Mouse (Mus musculus) kidney, embryonic 15.5 days (tissue): ENCODE results near the gene Ubr3. TPM values are rescaled to one million over a fixed set of nuclear protein-coding genes. Genes with fewer than 3 reads are reported as not detected.

Experiments
- ATAC-seq: fragments of 200-750 bp; cut with Nextera tagmentation; replicated peaks from 2 replicates; pipeline ENCODE4 v1.8.0; 2017; ENCODE audit warnings: moderate TSS enrichment; ENCODE audit not compliant: low FRiP score
- H3K27ac ChIP-seq: fragments of 300-500 bp; sonication (generic); 2 replicates; pipeline ENCODE4 v1.5.1; 2015; ENCODE audit warnings: mild to moderate bottlenecking, inconsistent platforms
- H3K27me3 ChIP-seq: fragments of 300-500 bp; sonication (generic); 2 replicates; pipeline ENCODE4 v1.6.1; 2015; ENCODE audit warnings: inconsistent platforms
- H3K36me3 ChIP-seq: fragments of 300-500 bp; sonication (generic); 2 replicates; pipeline ENCODE4 v1.6.1; 2015; ENCODE audit warnings: inconsistent platforms
- H3K4me1 ChIP-seq: fragments of 300-500 bp; sonication (generic); 2 replicates; pipeline ENCODE4 v1.6.1; 2015; ENCODE audit warnings: inconsistent platforms
- H3K4me2 ChIP-seq: fragments of 300-500 bp; sonication (generic); 2 replicates; pipeline ENCODE4 v1.6.1; 2015; ENCODE audit warnings: moderate library complexity, mild to moderate bottlenecking, inconsistent platforms
- H3K4me3 ChIP-seq: fragments of 300-500 bp; sonication (generic); replicated peaks from 2 replicates; pipeline ENCODE4 v1.5.1; 2015; ENCODE audit warnings: mild to moderate bottlenecking, inconsistent platforms
- H3K9ac ChIP-seq: fragments of 300-500 bp; sonication (generic); 2 replicates; pipeline ENCODE4 v1.6.1; 2015; ENCODE audit warnings: mild to moderate bottlenecking, inconsistent platforms
- H3K9me3 ChIP-seq: fragments of 300-500 bp; sonication (generic); replicated peaks from 2 replicates; pipeline ENCODE4 v1.6.1; 2016; ENCODE audit warnings: inconsistent platforms
- WGBS: fragments of 180-500 bp; shearing (Covaris S2); methylation state at CpG from one replicate; pipeline ENCODE4 v1.1.7; 2015; ENCODE audit warnings: mixed read lengths; 5-methylcytosine and 5-hydroxymethylcytosine counted together
- polyA plus RNA-seq: library from polyadenylated mRNA; unstranded; fragments of >200 nt; fragmentation: Nextera tagmentation; extraction: Ambion mirVana; gene quantifications from 2 replicates; pipeline ENCODE4 v1.2.1, GENCODE M21; 2015

The Ubr3 gene
- 14.3 and 15.5 TPM in 2 replicates for polyA plus RNA-seq

GRCm38 (mm10) chr2:69897039-69897617, at the start of gene Ubr3:
Ubr3 (plus strand) TSS chr2:69897246.
- Histone ChIP-seq H3K36me3 (peaks cover 15% of the 10 kb centered on the region), H3K9ac (peak within 1 kb of the TSS; percentile 100), H3K27ac (peak within 1 kb of the TSS; percentile 94), H3K4me3 (peak within 1 kb of the TSS; percentile 100), H3K9me3 (no peaks in the 10 kb centered on the region), H3K4me2 (peak within 1 kb of the TSS; percentile 92), H3K27me3 (no peaks in the 10 kb centered on the region), H3K4me1 (peaks cover 15% of the 10 kb centered on the region)
- ATAC-seq = peak; percentile 99
- under 1% methylated on average over 62 of the region's 65 CpGs for WGBS

- Histone ChIP-seq H3K9ac (no peak overlapping the region), H3K27ac (peak overlapping the region; percentile 3), H3K4me1 (no peaks in the 10 kb centered on the region), H3K4me3 (no peak overlapping the region), H3K4me2 (no peak overlapping the region), H3K9me3 (no peaks in the 10 kb centered on the region), H3K27me3 (no peaks in the 10 kb centered on the region), H3K36me3 (no peaks in the 10 kb centered on the region)
- no peak for ATAC-seq
- WGBS = 70% methylated on average over 6 of the region's 6 CpGs
Measured at GRCm38 (mm10) chr2:69849215-69849614, 47.8 kb upstream of the Ubr3 start.

- Histone ChIP-seq H3K4me1 (no peaks in the 10 kb centered on the region), H3K27me3 (no peaks in the 10 kb centered on the region), H3K36me3 (no peaks in the 10 kb centered on the region), H3K9ac (no peak overlapping the region), H3K4me3 (no peak overlapping the region), H3K27ac (no peak overlapping the region), H3K4me2 (no peak overlapping the region), H3K9me3 (no peaks in the 10 kb centered on the region)
- 0 out of 2 replicates have a peak, but pooled peaks have one; percentile 33 for ATAC-seq
- 50% methylated on average over 2 of the region's 2 CpGs for WGBS
Measured at GRCm38 (mm10) chr2:69851427-69852058, 45.5 kb upstream of the Ubr3 start.

- Histone ChIP-seq H3K9ac (no peak overlapping the region), H3K27ac (no peak overlapping the region), H3K4me1 (peaks cover 3% of the 10 kb centered on the region; the same call in 1 of the 2 replicates), H3K36me3 (no peaks in the 10 kb centered on the region), H3K27me3 (no peaks in the 10 kb centered on the region), H3K9me3 (no peaks in the 10 kb centered on the region), H3K4me3 (no peak overlapping the region), H3K4me2 (no peak overlapping the region)
- ATAC-seq = no peak
- WGBS = 62% methylated on average over 8 of the region's 8 CpGs
Measured at GRCm38 (mm10) chr2:69856392-69856791, 40.7 kb upstream of the Ubr3 start.

GRCm38 (mm10) chr2:69857882-69858281, 39.2 kb upstream of the Ubr3 start:
- no peak for ATAC-seq
- Histone ChIP-seq H3K27ac (no peak overlapping the region), H3K4me1 (peaks cover 8% of the 10 kb centered on the region; the same call in 1 of the 2 replicates), H3K9ac (no peak overlapping the region), H3K4me3 (no peak overlapping the region), H3K9me3 (no peaks in the 10 kb centered on the region), H3K27me3 (no peaks in the 10 kb centered on the region), H3K36me3 (no peaks in the 10 kb centered on the region), H3K4me2 (no peak overlapping the region)
- WGBS = 79% methylated on average over 1 of the region's 1 CpGs

- 0 out of 2 replicates have a peak, but pooled peaks have one; percentile 37 for ATAC-seq
- H3K4me1 ChIP-seq = peaks cover 16% of the 10 kb centered on the region; the same call in 1 of the 2 replicates
- peak overlapping the region; percentile 71 for H3K4me2 ChIP-seq
- no peaks in the 10 kb centered on the region for H3K9me3 ChIP-seq
- peak overlapping the region; percentile 93 for H3K27ac ChIP-seq
- H3K9ac ChIP-seq = peak overlapping the region; percentile 100
- H3K36me3 ChIP-seq = peaks cover 16% of the 10 kb centered on the region; the same call in 1 of the 2 replicates
- 12% methylated on average over 13 of the region's 13 CpGs for WGBS
- peak overlapping the region; percentile 94 for H3K4me3 ChIP-seq
- no peaks in the 10 kb centered on the region for H3K27me3 ChIP-seq
Measured at GRCm38 (mm10) chr2:69860972-69861452, 36.0 kb upstream of the Ubr3 start.

GRCm38 (mm10) chr2:69861485-69862091, 35.5 kb upstream of the Ubr3 start, which contains the start of gene Ssb:
Ssb (plus strand) TSS chr2:69861562.
- H3K4me2 ChIP-seq = peak within 1 kb of the TSS; percentile 71
- peak within 1 kb of the TSS; percentile 100 for H3K9ac ChIP-seq
- peak within 1 kb of the TSS; percentile 93 for H3K27ac ChIP-seq
- no peaks in the 10 kb centered on the region for H3K27me3 ChIP-seq
- H3K4me3 ChIP-seq = peak within 1 kb of the TSS; percentile 94
- WGBS = under 1% methylated on average over 66 of the region's 66 CpGs
- peaks cover 22% of the 10 kb centered on the region for H3K36me3 ChIP-seq
- peaks cover 16% of the 10 kb centered on the region; the same call in 1 of the 2 replicates for H3K4me1 ChIP-seq
- no peaks in the 10 kb centered on the region for H3K9me3 ChIP-seq
- ATAC-seq = peak; percentile 95

- no peaks in the 10 kb centered on the region for H3K27me3 ChIP-seq
- 2% methylated on average over 13 of the region's 13 CpGs for WGBS
Measured at GRCm38 (mm10) chr2:69862117-69862657, 34.9 kb upstream of the Ubr3 start.

GRCm38 (mm10) chr2:69883990-69884391, 13.1 kb upstream of the Ubr3 start:
- H3K4me2 ChIP-seq = no peak overlapping the region; the same call in 1 of the 2 replicates
- H3K27me3 ChIP-seq = no peaks in the 10 kb centered on the region
- no peak overlapping the region for H3K27ac ChIP-seq
- 71% methylated on average over 2 of the region's 2 CpGs for WGBS
- H3K4me1 ChIP-seq = 0 out of 2 replicates have a peak, but pooled peaks cover 6% of the 10 kb centered on the region
- no peak for ATAC-seq
- no peak overlapping the region for H3K9ac ChIP-seq
- peaks cover 14% of the 10 kb centered on the region for H3K36me3 ChIP-seq
- no peaks in the 10 kb centered on the region for H3K9me3 ChIP-seq
- H3K4me3 ChIP-seq = no peak overlapping the region

More at GRCm38 (mm10) chr2:69862117-69862657, 34.9 kb upstream of the Ubr3 start:
- H3K4me3 ChIP-seq = peak overlapping the region; percentile 94
- H3K9me3 ChIP-seq = no peaks in the 10 kb centered on the region
- ATAC-seq = no peak
- H3K36me3 ChIP-seq = peaks cover 28% of the 10 kb centered on the region
- H3K27ac ChIP-seq = peak overlapping the region; percentile 93
- H3K9ac ChIP-seq = peak overlapping the region; percentile 100
- H3K4me2 ChIP-seq = peak overlapping the region; percentile 71
- H3K4me1 ChIP-seq = peaks cover 16% of the 10 kb centered on the region; the same call in 1 of the 2 replicates

GRCm38 (mm10) chr2:69884581-69884980, 12.5 kb upstream of the Ubr3 start:
- Histone ChIP-seq H3K9ac (peak overlapping the region; percentile 67; the same call in 1 of the 2 replicates), H3K4me2 (peak overlapping the region; percentile 78), H3K36me3 (peaks cover 9% of the 10 kb centered on the region; the same call in 1 of the 2 replicates), H3K9me3 (no peaks in the 10 kb centered on the region), H3K27ac (peak overlapping the region; percentile 75; the same call in 1 of the 2 replicates), H3K27me3 (no peaks in the 10 kb centered on the region), H3K4me1 (0 out of 2 replicates have a peak, but pooled peaks cover 6% of the 10 kb centered on the region), H3K4me3 (peak overlapping the region; percentile 63)
- 53% methylated on average over 6 of the region's 6 CpGs for WGBS
- ATAC-seq = no peak

GRCm38 (mm10) chr2:69885050-69885449, 12.0 kb upstream of the Ubr3 start:
- H3K27me3 ChIP-seq = no peaks in the 10 kb centered on the region
- peak overlapping the region; percentile 63 for H3K4me3 ChIP-seq
- H3K9me3 ChIP-seq = no peaks in the 10 kb centered on the region
- WGBS = 5% methylated on average over 12 of the region's 12 CpGs
- H3K9ac ChIP-seq = peak overlapping the region; percentile 67
- 0 out of 2 replicates have a peak, but pooled peaks cover 5% of the 10 kb centered on the region for H3K36me3 ChIP-seq
- H3K27ac ChIP-seq = peak overlapping the region; percentile 75
- peak; percentile 47; the same call in 1 of the 2 replicates for ATAC-seq
- peak overlapping the region; percentile 78 for H3K4me2 ChIP-seq
- 0 out of 2 replicates have a peak, but pooled peaks cover 6% of the 10 kb centered on the region for H3K4me1 ChIP-seq
